Mouse (Mus musculus) stomach, adult 2 months (tissue): ENCODE data around the gene Coro1a. TPM values are rescaled to one million over a fixed set of nuclear protein-coding genes. Genes with fewer than 3 reads are reported as not detected.

Source experiments
- polyA plus RNA-seq: library from polyadenylated mRNA; depleted of rRNA; stranded (reverse); fragments of >200 nt; gene quantifications from 2 replicates; pipeline ENCODE4 v1.2.3, GENCODE M21; 2012; rRNA removed

Gene Coro1a
- 21.9 and 41.2 TPM in 2 replicates for polyA plus RNA-seq

GRCm38 (mm10) chr7:126707442-126708174, at the start of gene Coro1a:
Coro1a (minus strand) TSS chr7:126707787.

GRCm38 (mm10) chr7:126695631-126696207, 11.9 kb downstream of the Coro1a start, which contains the start of gene Slx1b:
Slx1b (minus strand) TSS chr7:126695784.

GRCm38 (mm10) chr7:126695210-126695611, 12.4 kb downstream of the Coro1a start, which contains the start of gene Bola2:
Bola2 (plus strand) TSS chr7:126695401.

GRCm38 (mm10) chr7:126676207-126676606, 31.4 kb downstream of the Coro1a start, which contains the start of gene Sult1a1:
Sult1a1 (minus strand) TSS chr7:126676432.

Other genes starting within 250 kb of the Coro1a start
- 49.4 and 66.2 TPM in 2 replicates for gene Atp2a1, start 244.7 kb downstream of the Coro1a start, polyA plus RNA-seq
- 28.7 and 30.8 TPM in 2 replicates for gene Sh2b1, start 232.4 kb downstream of the Coro1a start, polyA plus RNA-seq
- gene Tufm, start 220.4 kb downstream of the Coro1a start, polyA plus RNA-seq: 70.6 and 75.3 TPM in 2 replicates
- 134 and 161 TPM in 2 replicates for gene Atxn2l, start 204.3 kb downstream of the Coro1a start, polyA plus RNA-seq
- 57.5 and 61.4 TPM in 2 replicates for gene Eif3c, start 141.4 kb downstream of the Coro1a start, polyA plus RNA-seq
- 1.5 and 3.4 TPM in 2 replicates for gene Apobr, start 122.8 kb downstream of the Coro1a start, polyA plus RNA-seq
- 36.6 and 38.8 TPM in 2 replicates for gene Cln3, start 122.0 kb downstream of the Coro1a start, polyA plus RNA-seq
- gene Il27, start 112.8 kb downstream of the Coro1a start, polyA plus RNA-seq: 0.12 TPM in 1 of 2 replicates, not detected in the other
- 21.6 and 37.2 TPM in 2 replicates for gene Nupr1, start 76.9 kb downstream of the Coro1a start, polyA plus RNA-seq
- 35.5 and 43.7 TPM in 2 replicates for gene Sgf29, start 58.5 kb downstream of the Coro1a start, polyA plus RNA-seq
- gene Sult1a1, start 31.4 kb downstream of the Coro1a start, polyA plus RNA-seq: 3.5 and 5.1 TPM in 2 replicates
- gene Bola2, start 12.4 kb downstream of the Coro1a start, polyA plus RNA-seq: 26.1 and 37.1 TPM in 2 replicates
- gene Slx1b, start 12.0 kb downstream of the Coro1a start, polyA plus RNA-seq: 8.4 and 8.8 TPM in 2 replicates
- 242 and 263 TPM in 2 replicates for gene Mapk3, start 51.8 kb upstream of the Coro1a start, polyA plus RNA-seq
- 12.6 and 14.1 TPM in 2 replicates for gene Gdpd3, start 58.5 kb upstream of the Coro1a start, polyA plus RNA-seq
- 169 and 334 TPM in 2 replicates for gene Ypel3, start 69.2 kb upstream of the Coro1a start, polyA plus RNA-seq
- gene Tbx6, start 73.7 kb upstream of the Coro1a start, polyA plus RNA-seq: 2.0 and 2.5 TPM in 2 replicates
- 74.8 and 85.0 TPM in 2 replicates for gene Ppp4c, start 84.7 kb upstream of the Coro1a start, polyA plus RNA-seq
- 3.8 and 6.7 TPM in 2 replicates for gene Fam57b, start 89.9 kb upstream of the Coro1a start, polyA plus RNA-seq
- not detected in 2 replicates for gene 4930451I11Rik, start 123.9 kb upstream of the Coro1a start, polyA plus RNA-seq
- gene Doc2a, start 139.6 kb upstream of the Coro1a start, polyA plus RNA-seq: 0.08 TPM in 1 of 2 replicates, not detected in the other
- gene Hirip3, start 154.2 kb upstream of the Coro1a start, polyA plus RNA-seq: 2.2 and 2.3 TPM in 2 replicates
- 26.9 and 34.5 TPM in 2 replicates for gene Ino80e, start 154.6 kb upstream of the Coro1a start, polyA plus RNA-seq
- gene Taok2, start 176.9 kb upstream of the Coro1a start, polyA plus RNA-seq: 47.4 and 49.6 TPM in 2 replicates
- 97.1 and 106 TPM in 2 replicates for gene Tmem219, start 215.1 kb upstream of the Coro1a start, polyA plus RNA-seq
- 7.3 and 9.2 TPM in 2 replicates for gene Kctd13, start 221.1 kb upstream of the Coro1a start, polyA plus RNA-seq
- 0.21 and 0.94 TPM in 2 replicates for gene Asphd1, start 241.8 kb upstream of the Coro1a start, polyA plus RNA-seq
- gene Sez6l2, start 242.8 kb upstream of the Coro1a start, polyA plus RNA-seq: 1.9 and 2.3 TPM in 2 replicates